Mouse (Mus musculus) CH12.LX (cell line): ENCODE measurements around the gene Cenpt. TPM values are rescaled to one million over a fixed set of nuclear protein-coding genes. Genes with fewer than 3 reads are reported as not detected.

Experiments
- DNase-seq: peaks from one replicate; pipeline ENCODE4 v3.0.0-alpha.2; 2013; ENCODE audit errors: extremely low read depth
- H3K27ac ChIP-seq: 2 replicates; pipeline ENCODE4 v1.5.1; 2012; ENCODE audit warnings: low read depth, mild to moderate bottlenecking, control low read depth, moderate library complexity; ENCODE audit not compliant: insufficient read depth
- H3K27me3 ChIP-seq: replicated peaks from 2 replicates; pipeline ENCODE3; 2012; ENCODE audit warnings: inconsistent platforms
- H3K36me3 ChIP-seq, 2 experiments: replicated peaks in 1 of 2; 2 replicates each; pipeline versions ENCODE3 to v1.6.1; 2012; ENCODE audit warnings: inconsistent platforms in 1 of 2, low read length in 1 of 2, mild to moderate bottlenecking in 1 of 2, mixed read lengths in 1 of 2, moderate library complexity in 1 of 2; ENCODE audit not compliant: control insufficient read depth in 1 of 2, insufficient read depth in 1 of 2
- H3K4me1 ChIP-seq, 2 experiments: 2 replicates each; pipeline ENCODE4 v1.6.1; 2012; ENCODE audit warnings: inconsistent platforms in 1 of 2, moderate library complexity in 1 of 2; ENCODE audit not compliant: insufficient read depth in 2 of 2, control insufficient read depth in 1 of 2
- H3K4me2 ChIP-seq: 2 replicates; pipeline ENCODE4 v1.6.1; 2012; ENCODE audit warnings: low read depth, mild to moderate bottlenecking, control low read depth; ENCODE audit not compliant: poor library complexity, insufficient read depth, severe bottlenecking
- H3K4me3 ChIP-seq, 3 experiments: fragments of 150-350 bp in 1 of 3; sonication (generic) in 1 of 3; replicated peaks in 1 of 3; 2 replicates each; pipeline versions ENCODE3 to v1.5.1; 2011 to 2012; ENCODE audit warnings: low read depth in 2 of 3, low read length in 2 of 3, mild to moderate bottlenecking in 2 of 3, moderate library complexity in 2 of 3, control low read depth in 1 of 3, improper control_type of control experiment in 1 of 3, inconsistent platforms in 1 of 3, mixed read lengths in 1 of 3; ENCODE audit not compliant: poor library complexity in 1 of 3
- H3K79me2 ChIP-seq: replicated peaks from 2 replicates; pipeline ENCODE4 v1.6.1; 2012; ENCODE audit warnings: mild to moderate bottlenecking, moderate library complexity; ENCODE audit not compliant: control insufficient read depth, poor library complexity, insufficient read depth, severe bottlenecking; ENCODE audit errors: extremely low read depth
- H3K9ac ChIP-seq: 2 replicates; pipeline ENCODE4 v1.6.1; 2012; ENCODE audit warnings: low read depth, mild to moderate bottlenecking, control low read depth, moderate library complexity; ENCODE audit not compliant: insufficient read depth
- H3K9me3 ChIP-seq: replicated peaks from 2 replicates; pipeline ENCODE3; 2012; ENCODE audit warnings: low read length, inconsistent platforms, mixed read lengths
- BHLHE40 ChIP-seq: IDR thresholded peaks from 2 replicates; pipeline ENCODE4 v1.6.1; 2011; ENCODE audit warnings: mild to moderate bottlenecking, low read depth, low read length, improper control_type of control experiment
- EP300 ChIP-seq: IDR thresholded peaks from 2 replicates; pipeline ENCODE4 v1.6.1; 2011; ENCODE audit warnings: low read length, improper control_type of control experiment
- ETS1 ChIP-seq: conservative IDR thresholded peaks from 2 replicates; pipeline ENCODE4 v1.6.1; 2012; ENCODE audit warnings: low read depth, mild to moderate bottlenecking, inconsistent platforms, low read length, improper control_type of control experiment, moderate library complexity
- IRF4 ChIP-seq: IDR thresholded peaks from 2 replicates; pipeline ENCODE4 v1.6.1; 2014; ENCODE audit warnings: low read depth, mild to moderate bottlenecking, inconsistent platforms, low read length, improper control_type of control experiment
- JUN ChIP-seq: IDR thresholded peaks from 2 replicates; pipeline ENCODE4 v1.6.1; 2011; ENCODE audit warnings: low read depth, mild to moderate bottlenecking, low read length, improper control_type of control experiment, moderate library complexity; ENCODE audit not compliant: insufficient read depth
- JUND ChIP-seq: conservative IDR thresholded peaks from 2 replicates; pipeline ENCODE4 v1.6.1; 2011; ENCODE audit warnings: low read depth, low read length, improper control_type of control experiment
- KAT2A ChIP-seq: IDR thresholded peaks from 2 replicates; pipeline ENCODE4 v1.6.1; 2012; ENCODE audit warnings: low read length, improper control_type of control experiment, inconsistent platforms; ENCODE audit not compliant: insufficient replicate concordance
- MAZ ChIP-seq: IDR thresholded peaks from 2 replicates; pipeline ENCODE4 v1.6.1; 2012; ENCODE audit warnings: low read depth, mild to moderate bottlenecking, inconsistent platforms, low read length, improper control_type of control experiment, moderate library complexity
- MEF2A ChIP-seq: IDR thresholded peaks from 2 replicates; pipeline ENCODE4 v1.6.1; 2014; ENCODE audit warnings: low read depth, mild to moderate bottlenecking, inconsistent platforms, low read length, improper control_type of control experiment, borderline replicate concordance
- MXI1 ChIP-seq: IDR thresholded peaks from 2 replicates; pipeline ENCODE4 v1.6.1; 2011; ENCODE audit warnings: mild to moderate bottlenecking, low read depth, low read length, improper control_type of control experiment
- MYC ChIP-seq: IDR thresholded peaks from 2 replicates; pipeline ENCODE4 v1.6.1; 2011; ENCODE audit warnings: low read depth, mild to moderate bottlenecking, improper control_type of control experiment, low read length
- NELFE ChIP-seq: IDR thresholded peaks from 2 replicates; pipeline ENCODE4 v1.6.1; 2011; ENCODE audit warnings: low read depth, low read length, improper control_type of control experiment
- PAX5 ChIP-seq: IDR thresholded peaks from 2 replicates; pipeline ENCODE4 v1.6.1; 2012; ENCODE audit warnings: low read length, inconsistent platforms, mixed read lengths
- POLR2A ChIP-seq: IDR thresholded peaks from 2 replicates; pipeline ENCODE4 v1.6.1; 2011; ENCODE audit warnings: low read depth, mild to moderate bottlenecking, improper control_type of control experiment, low read length
- TBP ChIP-seq: conservative IDR thresholded peaks from 2 replicates; pipeline ENCODE4 v1.6.1; 2011; ENCODE audit warnings: low read depth, low read length, improper control_type of control experiment
- TCF12 ChIP-seq: IDR thresholded peaks from 2 replicates; pipeline ENCODE4 v1.6.1; 2014; ENCODE audit warnings: low read depth, mild to moderate bottlenecking, inconsistent platforms, low read length, improper control_type of control experiment
- USF2 ChIP-seq: conservative IDR thresholded peaks from 2 replicates; pipeline ENCODE4 v1.6.1; 2011; ENCODE audit warnings: low read depth, low read length, improper control_type of control experiment
- ZKSCAN1 ChIP-seq: IDR thresholded peaks from 2 replicates; pipeline ENCODE4 v1.6.1; 2012; ENCODE audit warnings: low read depth, inconsistent platforms, low read length, improper control_type of control experiment, borderline replicate concordance
- ZMIZ1 ChIP-seq: IDR thresholded peaks from 2 replicates; pipeline ENCODE4 v1.6.1; 2012; ENCODE audit warnings: low read depth, mild to moderate bottlenecking, inconsistent platforms, low read length, improper control_type of control experiment
- ZNF384 ChIP-seq: IDR thresholded peaks from 2 replicates; pipeline ENCODE4 v1.6.1; 2012; ENCODE audit warnings: low read depth, low read length, improper control_type of control experiment, inconsistent platforms
- dilution Hi-C: fragments of 300-500 bp; cut with MboI; formaldehyde crosslinking; loops from 2 replicates; pipeline ENCODE4 v1.14.3; 2020; ENCODE audit warnings: low sequenced_read_pairs; ENCODE audit not compliant: extremely low pct_unique_long_range_greater_than_20kb, extremely low pct_ligation_motif_present
- in situ Hi-C: fragments of 300-500 bp; cut with MboI; formaldehyde crosslinking; loops from 3 replicates; pipeline ENCODE4 v1.14.3; 2019; ENCODE audit warnings: low sequenced_read_pairs, low pct_ligation_motif_present, low pct_unique_long_range_greater_than_20kb, mixed read lengths
- polyA plus RNA-seq: library from polyadenylated mRNA; unstranded; fragments of >175 nt; gene quantifications from 2 replicates; pipeline ENCODE4 v1.2.1, GENCODE M21; 2012; ENCODE audit warnings: low read depth; ENCODE audit not compliant: insufficient read length
- total RNA-seq, 2 experiments: library from RNA; depleted of rRNA; stranded (reverse); fragments of 300-350 nt in 1 of 2; fragments of >200 nt in 1 of 2; gene quantifications; 2 replicates each; pipeline ENCODE4 v1.2.3; 2012 to 2014

Cenpt gene
- total and polyA plus RNA-seq, 3 experiments, result 17.3 to 29.4 (median 21.3) TPM

DNA sequence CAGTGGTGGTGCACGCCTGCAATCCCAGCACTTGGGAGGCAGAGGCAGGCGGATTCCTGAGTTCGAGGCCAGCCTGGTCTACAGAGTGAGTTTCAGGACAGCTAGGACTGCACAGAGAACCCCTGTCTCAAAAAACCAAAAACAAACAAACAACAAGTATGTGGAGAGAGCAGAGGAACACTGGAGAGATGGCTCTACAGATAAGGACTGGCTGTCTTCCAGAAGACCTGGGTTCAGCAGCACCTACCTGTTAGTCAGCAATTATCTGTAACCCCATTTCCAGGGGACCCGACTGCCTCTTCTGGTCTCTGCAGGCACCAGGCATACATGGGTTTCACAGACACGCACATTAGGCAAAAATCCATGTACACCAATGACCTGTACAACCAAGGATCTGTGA lies 13.9 kb downstream of the Cenpt start:
- Histone ChIP-seq H3K79me2 (no peaks in the 10 kb centered on the region), H3K36me3 (peaks cover 7 to 33% of the 10 kb centered on the region in 2 experiments), H3K4me3 (no peak overlapping the region), H3K4me1 (peaks cover 5 to 20% of the 10 kb centered on the region in 2 experiments; a peak in 2 of 4 replicates), H3K4me2 (no peak overlapping the region), H3K9me3 (peaks cover 9% of the 10 kb centered on the region), H3K27ac (no peak overlapping the region), H3K27me3 (no peaks in the 10 kb centered on the region), H3K9ac (no peak overlapping the region)
- in situ Hi-C loops, result no loop called here
- DNase-seq, result no peak
- dilution Hi-C loops, result no loop called here
- no peak for TF ChIP-seq BHLHE40
- no peak for TF ChIP-seq TCF12
- no peak for TF ChIP-seq KAT2A
- TF ChIP-seq TBP, result no peak
- TF ChIP-seq ETS1, result no peak
- TF ChIP-seq, all 38 proteins: peak for 0

DNA sequence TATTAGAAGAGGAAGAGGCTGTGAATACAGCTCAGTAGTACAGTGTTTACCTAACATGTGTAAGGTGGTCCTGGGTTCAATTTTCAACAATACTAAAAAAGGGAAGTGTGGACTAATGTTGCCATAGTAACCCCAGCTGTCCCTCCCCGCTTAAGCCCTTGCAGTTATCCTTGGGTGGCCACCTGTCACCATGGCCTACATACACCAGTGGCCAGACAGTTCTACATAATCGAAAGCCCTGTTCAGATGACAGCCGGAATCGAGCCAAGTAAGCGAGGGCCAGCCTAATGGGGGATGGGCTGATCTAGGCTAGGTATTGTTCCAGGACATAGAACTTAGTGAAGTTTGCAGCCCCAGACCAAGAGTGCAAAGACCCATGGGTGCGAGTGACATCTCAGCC lies 16.1 kb downstream of the Cenpt start:
- dilution Hi-C loops (no loop called here), in situ Hi-C loops (no loop called here)
- Histone ChIP-seq H3K4me2 (no peak overlapping the region), H3K79me2 (no peaks in the 10 kb centered on the region), H3K4me1 (peaks cover 5 to 20% of the 10 kb centered on the region in 2 experiments; a peak in 2 of 4 replicates), H3K36me3 (peaks cover 0 to 19% of the 10 kb centered on the region in 2 experiments), H3K27me3 (peaks cover 5% of the 10 kb centered on the region), H3K4me3 (no peak overlapping the region), H3K9me3 (peaks cover 11% of the 10 kb centered on the region), H3K27ac (no peak overlapping the region), H3K9ac (no peak overlapping the region)
- DNase-seq, result no peak
- no peak for TF ChIP-seq PAX5
- TF ChIP-seq ZMIZ1, result no peak
- TF ChIP-seq KAT2A, result no peak
- TF ChIP-seq IRF4, result no peak
- no peak for TF ChIP-seq JUND
- TF ChIP-seq MXI1, result no peak
- no peak for TF ChIP-seq EP300
- TF ChIP-seq JUN, result no peak
- no peak for TF ChIP-seq POLR2A
- TF ChIP-seq ZKSCAN1, result no peak
- no peak for TF ChIP-seq MAZ
- TF ChIP-seq NELFE, result no peak
- TF ChIP-seq ZNF384, result no peak
- TF ChIP-seq USF2, result no peak
- no peak for TF ChIP-seq MYC
- TF ChIP-seq MEF2A, result no peak
